Mouse (Mus musculus) gonadal fat pad, adult 2 months (tissue): ENCODE results near the gene Fcgr1. TPM values are rescaled to one million over a fixed set of nuclear protein-coding genes. Genes with fewer than 3 reads are reported as not detected.
"Not testable (repeated sequence)": the region's sequence is repeated elsewhere in the genome, so short reads cannot be mapped to it uniquely, and the experiment has no call there.

Source experiments
- DNase-seq: peaks from one replicate; pipeline ENCODE4 v3.0.0-alpha.2; 2012; ENCODE audit warnings: low read depth
- polyA plus RNA-seq: library from polyadenylated mRNA; depleted of rRNA; stranded (reverse); fragments of >200 nt; gene quantifications from 2 replicates; pipeline ENCODE4 v1.2.3, GENCODE M21; 2012

Gene Fcgr1
- polyA plus RNA-seq, 1 experiment: 3.3 TPM

DNA sequence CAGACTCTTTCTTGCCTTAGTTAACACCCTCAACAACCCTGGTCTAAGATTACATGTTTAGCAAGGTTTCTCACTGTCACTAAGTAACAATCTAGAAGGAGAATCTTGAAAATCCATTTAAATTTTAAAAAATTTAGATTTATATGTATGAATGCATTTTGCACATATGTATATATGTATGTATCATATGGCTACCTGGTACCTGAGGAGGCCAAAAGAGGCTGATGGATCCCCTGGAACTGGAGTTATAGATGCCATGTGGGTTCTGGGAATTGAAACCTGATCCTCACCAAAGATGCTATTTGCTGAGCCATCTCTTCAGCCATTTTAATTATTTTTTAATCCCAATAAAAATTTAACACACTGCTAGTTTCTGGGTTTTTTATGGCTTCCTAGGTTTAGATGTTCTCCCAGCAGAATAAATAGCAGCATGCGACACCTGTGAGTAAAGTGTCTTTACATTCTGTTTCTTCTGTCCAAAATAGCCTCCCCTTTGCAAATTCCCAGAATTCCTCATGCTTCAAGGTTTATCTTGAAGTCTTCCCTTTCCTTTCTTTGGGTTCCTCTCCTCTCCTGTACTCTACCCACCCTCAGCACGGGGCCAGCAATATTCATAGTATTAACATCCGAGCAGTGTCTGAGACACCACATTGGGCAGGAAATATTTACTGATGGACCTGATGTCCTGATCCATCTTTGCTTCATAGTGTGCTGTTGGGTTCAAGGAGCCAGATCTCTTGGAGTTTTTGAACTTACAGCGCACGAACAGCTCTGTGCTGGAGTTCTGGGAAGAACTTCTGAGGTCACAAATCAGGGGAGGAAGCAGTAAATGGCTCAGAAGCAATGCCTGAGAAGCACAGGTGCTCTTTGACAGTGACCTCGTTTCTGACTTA lies 45.4 kb downstream of the Fcgr1 start:
- no peak for DNase-seq

GRCm38 (mm10) chr3:96247356-96248140 lies 46.2 kb downstream of the Fcgr1 start:
- DNase-seq: no peak

DNA sequence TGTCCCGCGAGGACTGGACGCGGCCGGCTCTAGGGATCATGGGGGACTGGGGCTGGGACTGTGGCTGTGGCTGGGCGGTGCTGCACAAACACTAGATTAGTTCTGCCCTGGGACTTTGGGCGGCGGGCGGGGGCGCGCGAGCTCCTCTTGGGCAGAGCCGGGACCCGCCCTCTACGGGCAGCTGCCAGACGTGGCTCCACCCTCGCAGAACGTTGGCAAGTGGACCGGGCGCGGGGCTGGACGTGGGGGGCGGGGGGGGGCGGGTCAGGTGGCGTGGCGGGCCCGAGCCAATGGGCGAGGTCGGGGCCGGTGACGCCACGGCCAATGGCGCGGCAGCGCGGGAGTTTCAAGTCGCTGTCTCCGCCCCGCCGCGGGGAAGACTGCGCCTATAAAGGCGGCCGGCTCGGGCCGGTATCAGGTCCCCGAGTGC lies 47.3 kb downstream of the Fcgr1 start, which contains the start of gene Hist2h3c1:
TSS of gene Hist2h3c1 (plus strand) at position 259 of the 430 bp plus-strand sequence.
- not testable (repeated sequence) for DNase-seq

DNA sequence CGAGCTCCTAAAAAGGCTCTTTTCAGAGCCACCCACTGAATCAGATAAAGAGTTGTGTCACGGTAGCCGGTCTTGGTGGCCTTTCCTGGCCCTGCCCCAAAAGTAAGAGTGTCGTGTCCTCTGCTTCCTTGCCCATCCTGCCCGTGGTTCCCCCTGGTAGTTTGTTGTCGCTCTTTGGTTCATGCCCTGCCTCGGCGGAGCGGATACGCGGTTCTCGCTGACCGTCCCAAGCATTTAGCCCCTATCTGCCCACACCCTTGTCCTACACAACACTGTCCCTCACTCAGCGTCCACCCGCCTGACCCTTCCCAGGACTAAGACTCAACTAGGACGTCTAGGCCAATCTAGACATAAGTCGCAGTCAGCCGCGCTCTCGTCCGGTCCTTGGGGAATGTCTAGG lies 47.8 kb downstream of the Fcgr1 start:
- not testable (repeated sequence) for DNase-seq

GRCm38 (mm10) chr3:96245003-96245886 lies 48.5 kb downstream of the Fcgr1 start, which contains the start of gene Hist2h2aa1:
Hist2h2aa1 (plus strand) TSS chr3:96245497.
- not testable (repeated sequence) for DNase-seq

- no peak for DNase-seq
These were observed 49.7 kb downstream of the Fcgr1 start for GRCm38 (mm10) chr3:96243921-96244572.

- DNase-seq: no peak
These were observed 53.0 kb downstream of the Fcgr1 start for GRCm38 (mm10) chr3:96240799-96241197.

DNA sequence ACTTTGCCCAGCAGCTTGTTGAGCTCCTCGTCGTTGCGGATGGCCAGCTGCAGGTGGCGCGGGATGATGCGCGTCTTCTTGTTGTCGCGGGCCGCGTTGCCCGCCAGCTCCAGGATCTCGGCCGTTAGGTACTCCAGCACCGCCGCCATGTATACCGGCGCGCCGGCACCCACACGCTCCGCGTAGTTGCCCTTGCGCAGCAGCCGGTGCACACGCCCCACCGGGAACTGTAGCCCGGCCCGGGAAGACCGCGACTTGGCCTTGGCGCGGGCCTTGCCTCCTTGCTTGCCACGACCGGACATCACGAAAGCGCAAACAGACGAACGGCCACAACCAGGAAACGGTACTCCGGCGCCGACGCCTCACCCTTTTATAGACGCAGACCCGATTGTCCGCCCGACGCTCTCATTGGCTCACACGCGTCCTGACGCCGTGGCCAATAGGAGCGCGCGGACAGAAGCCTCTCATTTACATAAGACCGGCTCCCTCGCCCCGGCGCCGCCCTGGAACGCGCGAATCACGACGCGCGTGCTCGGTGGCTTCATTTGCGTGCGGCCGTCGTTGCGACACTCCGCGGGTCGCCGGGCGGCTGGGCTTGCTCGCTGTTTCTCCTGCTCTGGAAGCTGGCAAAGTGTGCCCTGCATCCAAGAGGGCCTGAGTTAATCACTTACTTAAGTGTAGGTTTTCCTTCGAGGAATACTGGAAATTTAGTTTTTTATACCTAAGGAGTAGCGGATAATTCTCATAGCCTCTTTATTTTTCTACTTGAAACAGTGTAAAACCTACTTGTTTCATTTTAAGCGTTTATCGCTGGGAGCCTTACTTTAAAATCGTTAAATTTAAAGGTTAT lies 53.6 kb downstream of the Fcgr1 start, which contains the start of gene Hist2h2aa2:
TSS of gene Hist2h2aa2 (minus strand) at position 328 of the 850 bp plus-strand sequence.
- not testable (repeated sequence) for DNase-seq

GRCm38 (mm10) chr3:96238954-96239793 lies 54.6 kb downstream of the Fcgr1 start, which contains the start of gene Hist2h3c2:
Hist2h3c2 (minus strand) TSS chr3:96239127.
- not testable (repeated sequence) for DNase-seq

- no peak for DNase-seq
These were observed 55.8 kb downstream of the Fcgr1 start for GRCm38 (mm10) chr3:96237904-96238511.

DNA sequence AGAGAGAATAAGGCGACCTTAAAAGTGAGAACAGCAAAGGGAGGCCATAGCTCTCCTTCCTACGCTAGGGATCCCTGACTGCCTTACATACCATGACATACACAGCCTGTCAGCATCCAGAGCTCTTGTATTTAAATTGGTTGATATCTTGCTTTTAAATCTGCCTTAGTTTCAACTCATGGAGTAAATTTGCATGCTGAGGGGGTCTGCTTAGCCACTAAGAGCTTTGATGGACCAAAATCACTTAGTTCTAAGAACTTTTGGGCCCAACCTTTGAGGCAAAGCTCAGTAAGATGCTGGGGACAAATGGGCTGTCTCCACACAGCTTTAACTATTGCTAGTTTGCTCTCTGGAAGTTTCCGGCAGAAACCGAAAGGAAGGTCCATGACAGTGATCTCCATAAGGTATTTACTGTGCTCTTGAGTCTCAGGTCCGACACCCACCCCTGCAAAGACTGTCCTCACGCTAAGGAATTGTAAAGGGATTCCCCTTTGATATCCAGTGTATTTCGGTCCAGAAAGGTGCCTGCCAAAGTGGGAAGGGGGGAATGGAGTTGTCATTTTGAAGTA lies 56.4 kb downstream of the Fcgr1 start:
- DNase-seq: no peak

DNA sequence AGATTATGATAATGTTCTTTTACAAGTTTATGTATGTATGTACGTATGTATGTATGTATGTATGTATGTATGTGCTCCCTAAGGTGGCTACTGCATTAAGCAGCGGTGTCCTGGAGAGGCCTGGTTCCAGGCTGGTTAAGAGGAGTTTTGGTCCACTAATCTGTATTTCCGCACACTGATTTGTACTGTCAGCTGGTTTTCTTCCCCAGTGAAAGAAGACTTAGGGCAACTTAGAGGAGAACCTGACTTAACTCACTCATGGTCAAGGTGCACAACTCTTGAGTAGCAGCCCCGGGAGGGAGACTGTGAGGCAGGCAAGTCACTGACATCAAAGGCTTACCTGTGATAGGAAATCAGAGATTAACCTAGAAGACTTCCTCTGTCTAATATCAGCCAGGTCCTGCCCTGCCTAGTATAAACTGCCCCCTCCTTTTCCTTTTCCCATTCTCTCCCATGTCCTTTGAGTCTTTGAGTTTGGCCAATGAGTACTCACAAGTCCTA lies 56.9 kb downstream of the Fcgr1 start:
- no peak for DNase-seq

- no peak for DNase-seq
These were observed 57.9 kb downstream of the Fcgr1 start for GRCm38 (mm10) chr3:96235836-96236235.

DNA sequence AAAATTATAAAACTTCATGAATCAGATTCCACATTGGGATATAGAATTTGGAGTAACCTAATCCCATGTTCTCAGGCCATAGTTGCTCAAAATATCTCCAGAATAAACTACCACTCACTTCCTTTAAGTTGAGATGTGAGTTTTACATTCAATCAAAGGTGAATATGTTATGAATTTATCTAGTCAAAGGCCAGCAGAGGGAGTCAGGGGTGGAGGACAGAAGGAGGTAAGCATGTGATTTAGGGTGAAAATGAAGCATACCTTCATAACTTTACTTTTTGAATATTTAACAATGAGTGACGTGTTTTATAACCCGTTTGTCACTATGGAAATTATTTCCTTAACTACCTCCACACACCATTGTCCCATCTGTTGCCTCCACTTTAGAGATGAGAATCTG lies 58.9 kb downstream of the Fcgr1 start:
- no peak for DNase-seq
